In genomic region chr4:134543261-134543660, GRCm38 (mm10) we compare ENCODE assay signal across 8 mouse cellular contexts. TPM values are rescaled to one million over a fixed set of nuclear protein-coding genes. Genes with fewer than 3 reads are reported as not detected.
DNase-seq lines count a peak whose midpoint lies in the region; ATAC-seq lines count a peak whose summit lies in the region.

No protein-coding gene starts in this region.

- H3K4me2 ChIP-seq in lung, embryonic 16.5 days (ENCODE audit: low read depth, low read length): no peak overlapping the region

- ATAC-seq in frontal cortex, adult (ENCODE audit: low TSS enrichment): peak; percentile 79
- ATAC-seq in lung, embryonic 16.5 days (ENCODE audit: low read depth): peak; percentile 71

- H3K4me1 ChIP-seq in hindbrain, embryonic 10.5 days (replicated peaks): peaks cover 21% of the 10 kb centered on the region
- H3K4me1 ChIP-seq in lung, embryonic 16.5 days (replicated peaks; ENCODE audit: control insufficient read depth, insufficient read depth, low read length): peaks cover 12% of the 10 kb centered on the region

- no peaks in the 10 kb centered on the region for H3K27me3 ChIP-seq in hindbrain, embryonic 10.5 days (ENCODE audit: insufficient read depth, poor library complexity, severe bottlenecking)
- no peaks in the 10 kb centered on the region for H3K27me3 ChIP-seq in lung, embryonic 16.5 days (ENCODE audit: control insufficient read depth, insufficient read depth, low read depth, low read length)

- no peak overlapping the region for H3K4me3 ChIP-seq in hindbrain, embryonic 10.5 days
- H3K4me3 ChIP-seq in lung, embryonic 16.5 days (ENCODE audit: low read length): no peak overlapping the region

- H3K9me3 ChIP-seq in hindbrain, embryonic 10.5 days: no peaks in the 10 kb centered on the region
- no peaks in the 10 kb centered on the region for H3K9me3 ChIP-seq in lung, embryonic 16.5 days (ENCODE audit: control insufficient read depth, low read length)

- no peak overlapping the region for H3K9ac ChIP-seq in lung, embryonic 16.5 days (ENCODE audit: low read length)

- peak; percentile 56 for DNase-seq in MEL-GATA-1-ER (ENCODE audit: extremely low read depth, low read depth)
- peak; percentile 96 for DNase-seq in cerebellum, adult 8-10 months
- peak; percentile 92 for DNase-seq in hindbrain, embryonic 10.5 days (ENCODE audit: low spot score)
- peak; percentile 95 for DNase-seq in layer of hippocampus, adult 9-10 months (ENCODE audit: low spot score)
- DNase-seq in ovary, postnatal 36 days (ENCODE audit: low spot score): peak; percentile 92
- peak; percentile 93 for DNase-seq in thymus, postnatal 14 days

- no peak overlapping the region for H3K27ac ChIP-seq in hindbrain, embryonic 10.5 days
- no peak overlapping the region for H3K27ac ChIP-seq in lung, embryonic 16.5 days (ENCODE audit: low read length)

- WGBS in hindbrain, embryonic 10.5 days: 14% methylated on average over 5 of the region's 5 CpGs
- WGBS in lung, embryonic 16.5 days: 1% methylated on average over 5 of the region's 5 CpGs

- H3K36me3 ChIP-seq in hindbrain, embryonic 10.5 days: peaks cover 99% of the 10 kb centered on the region
- peaks cover 27% of the 10 kb centered on the region for H3K36me3 ChIP-seq in lung, embryonic 16.5 days (ENCODE audit: control insufficient read depth, insufficient read depth, low read length)

RNA-seq across cellular contexts. Expression of gene Mtfr1l, which starts 8.1 kb away (rescaled TPM):
- 115 and 125 TPM in 2 replicates for polyA plus RNA-seq in hindbrain, embryonic 10.5 days (2016; fragmentation: Nextera tagmentation; extraction: Ambion mirVana)
- polyA plus RNA-seq in lung, embryonic 16.5 days (2015; fragmentation: Nextera tagmentation; extraction: Ambion mirVana): 110 and 111 TPM in 2 replicates

RNA-seq across cellular contexts. Expression of gene Selenon, which starts 8.7 kb away (rescaled TPM):
- 8.6 and 10.3 TPM in 2 replicates for polyA plus RNA-seq in hindbrain, embryonic 10.5 days (2016; fragmentation: Nextera tagmentation; extraction: Ambion mirVana)
- 9.7 and 10.4 TPM in 2 replicates for polyA plus RNA-seq in lung, embryonic 16.5 days (2015; fragmentation: Nextera tagmentation; extraction: Ambion mirVana)

RNA-seq across cellular contexts. Expression of gene Aunip, which starts 32.5 kb away (rescaled TPM):
- 19.3 and 25.9 TPM in 2 replicates for polyA plus RNA-seq in hindbrain, embryonic 10.5 days (2016; fragmentation: Nextera tagmentation; extraction: Ambion mirVana)
- 14.5 and 15.7 TPM in 2 replicates for polyA plus RNA-seq in lung, embryonic 16.5 days (2015; fragmentation: Nextera tagmentation; extraction: Ambion mirVana)

RNA-seq across cellular contexts. Expression of gene Paqr7, which starts 46.8 kb away (rescaled TPM):
- polyA plus RNA-seq in hindbrain, embryonic 10.5 days (2016; fragmentation: Nextera tagmentation; extraction: Ambion mirVana): 3.1 and 4.3 TPM in 2 replicates
- 6.9 and 8.7 TPM in 2 replicates for polyA plus RNA-seq in lung, embryonic 16.5 days (2015; fragmentation: Nextera tagmentation; extraction: Ambion mirVana)
